Mouse (Mus musculus): ENCODE measurements around the gene Spag9.
A peak's percentile ranks its signal among the peaks of the same experiment; 100 is the strongest.

Spag9 gene

DNA sequence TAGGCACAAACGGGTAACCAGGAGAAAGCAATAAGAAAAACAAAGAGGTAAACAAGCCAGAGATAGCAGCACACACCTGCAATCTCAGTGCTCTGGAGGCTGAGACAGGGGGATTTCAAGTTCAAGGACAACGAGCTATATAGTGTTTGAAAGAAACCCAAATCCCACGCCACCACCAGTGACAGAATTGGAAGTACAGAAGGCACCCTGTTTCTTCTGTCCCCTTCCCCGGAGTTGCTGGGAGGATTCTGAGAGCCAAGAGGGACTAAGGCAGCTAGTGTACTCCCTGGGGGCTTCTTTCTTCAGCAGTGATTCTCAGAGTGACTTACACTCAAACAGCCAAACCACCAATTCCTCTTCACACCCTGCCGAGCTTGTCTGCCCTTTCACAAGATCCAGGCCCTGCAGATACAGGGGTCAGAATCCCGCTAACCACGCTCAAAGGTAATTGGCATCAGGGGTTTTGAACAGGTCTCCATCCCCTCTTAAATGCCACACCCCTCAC lies 164.1 kb downstream of the Spag9 start:
- no peak for DNase-seq

DNA sequence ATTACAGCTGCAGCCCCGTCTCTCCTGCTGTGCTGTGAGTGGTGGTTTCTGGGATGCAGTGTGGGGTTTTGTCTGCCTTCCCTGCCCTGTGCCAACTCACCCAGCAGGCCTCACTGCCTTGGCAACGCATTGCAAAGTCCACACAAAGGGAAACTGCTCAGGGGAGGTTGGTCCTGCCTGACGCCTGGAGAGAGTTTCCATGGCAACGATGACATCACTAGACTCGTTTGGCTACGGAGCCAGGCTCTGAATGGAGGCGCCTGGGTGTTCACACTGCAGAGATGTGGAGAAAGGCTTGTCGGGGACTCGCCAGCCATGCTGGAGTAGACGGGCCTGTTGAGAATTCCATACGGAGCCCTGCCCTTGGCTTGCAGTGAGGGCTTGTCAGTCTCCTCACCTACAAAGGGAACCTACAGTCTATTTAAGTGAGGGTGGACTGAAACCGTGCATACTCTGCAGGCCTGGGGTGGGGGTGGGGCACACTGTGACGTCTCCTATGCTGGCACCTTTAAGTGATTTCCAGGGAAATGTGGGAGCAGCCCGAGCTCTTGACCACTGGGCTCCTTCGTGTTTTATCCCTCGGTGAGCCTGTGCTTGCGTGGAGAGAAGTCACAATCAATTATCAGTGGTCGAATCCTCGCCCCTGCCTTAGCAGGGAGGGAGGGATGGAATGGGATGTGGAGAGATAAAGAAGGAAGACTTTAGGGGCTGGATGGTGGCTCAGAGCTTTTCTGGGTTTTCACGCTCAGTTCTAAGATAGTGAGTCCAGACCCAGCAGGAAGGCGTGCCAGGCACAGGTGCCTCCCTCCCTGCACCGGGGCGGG lies 164.8 kb downstream of the Spag9 start:
- DNase-seq, result peak; percentile 95

DNA sequence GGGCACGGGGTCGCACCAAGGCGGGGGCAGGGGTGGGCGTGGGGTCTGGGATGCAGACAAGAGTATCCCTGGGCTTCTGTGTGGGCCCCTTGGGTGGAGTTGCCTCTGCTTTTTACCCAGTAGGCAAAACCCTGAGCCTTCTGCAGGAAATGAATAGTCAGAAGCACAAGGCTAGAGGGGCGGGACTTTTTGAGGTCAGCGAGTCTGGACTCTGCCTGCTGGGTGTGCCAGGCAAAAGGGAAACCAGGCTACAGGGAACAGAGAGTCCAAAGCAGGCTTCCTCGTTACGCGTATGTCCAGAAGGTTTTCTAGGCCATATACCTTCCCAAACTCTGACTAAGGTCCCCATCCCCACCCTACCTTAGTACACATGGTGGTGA lies 165.4 kb downstream of the Spag9 start:
- peak; percentile 91 for DNase-seq

DNA sequence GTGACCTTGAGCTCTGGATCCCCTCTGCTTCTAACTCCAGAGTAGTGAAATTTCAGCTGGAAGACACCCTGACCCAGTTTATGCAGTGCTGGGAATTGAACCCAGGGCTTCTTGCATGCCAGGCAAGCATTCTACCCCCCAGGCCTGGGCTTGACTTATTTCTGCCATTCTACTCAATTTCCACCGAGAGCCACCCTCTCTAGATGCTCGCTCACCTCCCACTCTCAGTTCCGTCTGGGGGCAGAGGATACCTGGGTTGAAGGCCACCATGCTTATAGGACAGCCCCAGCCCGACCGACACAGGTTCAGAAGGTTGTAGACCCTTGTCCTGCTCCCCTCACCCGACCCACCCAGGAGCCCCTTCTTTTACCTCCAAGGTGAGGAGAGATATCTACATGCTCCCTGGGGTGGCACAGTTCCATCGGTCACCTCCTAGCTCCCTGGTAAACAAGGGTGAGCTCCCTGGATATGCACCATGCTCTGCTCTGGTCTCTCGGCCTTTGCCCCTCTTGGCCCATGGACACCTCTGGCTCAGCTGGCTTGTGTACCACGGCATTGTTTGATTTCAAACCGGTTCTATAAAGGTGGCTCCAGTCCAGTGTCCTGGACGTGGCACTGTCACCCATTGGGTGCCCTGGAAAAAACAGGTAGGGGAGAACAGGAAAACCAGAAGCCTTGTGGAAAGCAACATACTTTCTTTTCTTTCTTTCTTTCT lies 166.1 kb downstream of the Spag9 start:
- peak; percentile 81 for DNase-seq

DNA sequence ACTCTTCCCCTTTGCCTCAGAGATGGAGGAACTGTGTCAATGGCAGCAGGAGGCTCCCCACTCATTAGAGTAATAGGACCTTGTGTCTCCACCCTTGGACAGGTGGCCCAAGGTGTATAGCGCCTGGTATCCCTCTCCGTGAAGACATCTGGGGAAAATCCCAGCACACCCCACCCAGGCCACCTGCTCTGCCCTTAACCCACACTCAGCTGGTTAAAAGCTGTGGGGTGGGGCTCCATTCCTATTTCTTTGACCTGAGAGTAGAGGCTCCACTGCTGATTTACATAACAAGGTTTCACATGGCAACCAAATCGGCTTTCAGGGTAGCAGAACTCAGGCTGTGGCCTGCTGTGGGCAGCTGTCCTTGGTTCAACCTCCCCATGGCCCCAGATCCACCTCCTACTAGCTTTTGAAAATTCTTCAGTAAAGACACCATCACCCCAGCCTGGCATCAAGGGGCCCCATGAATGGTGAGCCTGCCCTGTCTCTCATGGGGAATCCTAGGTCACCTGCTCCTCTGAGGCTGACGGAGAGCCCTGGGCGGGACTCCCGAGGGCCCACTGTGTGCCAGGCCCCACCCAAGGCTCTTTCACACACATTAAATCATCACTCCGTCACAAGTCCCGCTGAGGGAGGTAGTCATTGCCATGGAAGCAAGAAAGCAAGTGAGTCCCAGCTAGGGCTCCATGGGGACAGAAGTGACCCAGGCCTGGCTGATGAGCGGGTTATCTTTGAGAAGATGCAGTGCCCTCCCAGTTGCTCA lies 167.3 kb downstream of the Spag9 start:
- peak; percentile 36 for DNase-seq

DNA sequence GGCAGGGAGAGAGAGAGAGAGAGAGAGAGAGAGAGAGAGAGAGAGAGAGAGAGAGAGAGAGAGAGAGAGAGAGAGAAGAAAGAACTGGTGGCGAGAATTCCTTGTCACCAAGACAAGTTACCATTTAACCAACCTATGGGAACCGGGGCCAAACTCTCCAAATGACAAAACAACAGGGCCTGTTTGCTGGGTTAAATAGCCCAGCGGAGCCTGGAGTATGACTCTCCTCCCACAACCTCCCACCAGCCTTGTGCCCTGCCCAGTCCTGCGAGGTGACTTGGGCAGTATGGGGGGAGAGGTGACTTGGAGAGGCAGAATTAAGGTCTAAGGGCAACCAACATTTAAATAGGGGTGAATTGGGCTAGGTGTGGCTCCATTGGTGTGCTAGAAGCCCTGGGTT lies 169.9 kb downstream of the Spag9 start:
- peak; percentile 81 for DNase-seq

DNA sequence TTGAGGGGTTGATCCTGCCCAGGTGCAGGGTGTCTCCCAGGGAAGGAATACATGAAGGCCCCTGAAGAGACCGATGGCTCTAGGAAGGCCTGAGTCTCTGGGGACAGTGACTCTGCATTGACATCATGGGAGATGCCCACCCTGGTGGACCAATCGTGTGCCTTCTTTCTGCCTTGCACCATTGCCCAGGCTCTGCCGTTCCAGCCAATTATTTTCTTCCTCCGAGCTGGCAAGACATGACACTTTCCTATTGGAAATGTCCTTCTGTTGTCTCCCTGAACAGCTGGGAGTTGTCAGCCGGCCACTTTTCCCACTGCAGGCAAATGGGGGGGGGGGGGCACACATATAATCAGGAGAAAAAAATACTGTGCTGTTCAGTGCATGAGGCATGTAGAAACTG lies 172.3 kb downstream of the Spag9 start:
- no peak for DNase-seq

DNA sequence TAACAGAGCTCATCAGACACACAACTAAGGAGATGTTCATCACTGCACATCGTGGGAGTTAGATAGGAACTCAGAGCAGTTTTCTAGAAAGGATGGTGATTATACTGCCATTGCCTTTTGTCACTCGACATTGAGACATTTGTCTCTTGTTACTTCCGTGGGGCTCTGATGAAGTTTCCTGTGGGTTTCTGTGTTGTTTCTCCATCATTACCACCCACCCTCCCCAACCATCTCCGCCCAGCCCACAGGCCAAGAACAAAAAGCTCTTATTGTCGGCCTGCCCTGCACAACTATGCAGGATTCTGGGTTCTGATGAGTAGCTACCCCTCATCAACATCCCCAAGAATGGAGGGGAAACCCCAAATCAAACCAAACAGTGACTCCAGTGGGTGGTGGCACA lies 173.7 kb downstream of the Spag9 start:
- no peak for DNase-seq

DNA sequence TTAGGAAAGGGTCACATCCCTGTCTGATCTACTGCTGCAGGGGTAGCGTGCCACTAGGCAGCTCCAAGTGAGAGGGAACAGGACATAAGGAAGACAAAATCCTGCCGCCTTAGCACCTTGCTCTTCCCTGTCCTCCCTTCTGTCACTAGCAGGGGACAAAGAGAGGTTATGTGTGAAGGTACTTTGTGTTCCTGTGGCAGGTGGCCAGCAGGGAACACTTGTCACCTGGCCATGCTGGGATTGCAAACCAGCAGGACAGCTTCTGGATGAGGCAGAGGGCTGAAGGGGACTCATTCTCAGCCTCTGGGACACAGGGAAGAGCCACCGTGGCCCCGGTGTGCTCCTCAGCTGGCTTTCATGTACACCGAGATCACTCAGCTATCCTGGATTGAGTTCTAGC lies 175.8 kb downstream of the Spag9 start:
- no peak for DNase-seq

DNA sequence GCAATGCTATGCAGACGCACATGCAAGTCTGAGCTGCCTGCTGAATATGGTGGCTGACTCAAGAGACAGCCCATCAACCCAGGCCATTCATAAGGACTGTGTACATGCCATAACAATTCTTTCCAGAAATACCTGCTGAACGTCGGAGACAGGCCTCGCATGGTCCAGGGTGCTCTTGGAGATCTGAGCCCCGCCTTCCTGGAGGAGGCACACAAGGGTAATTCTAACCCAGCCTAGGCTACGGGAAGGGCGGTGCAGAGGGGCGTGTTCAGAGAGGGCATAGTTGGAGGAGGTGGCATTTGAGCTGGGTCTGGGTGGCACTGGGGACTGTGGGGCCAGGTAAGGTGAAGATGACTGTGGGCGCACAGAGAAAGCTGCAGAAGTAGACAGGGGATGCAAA lies 176.3 kb downstream of the Spag9 start:
- DNase-seq, result peak; percentile 78

DNA sequence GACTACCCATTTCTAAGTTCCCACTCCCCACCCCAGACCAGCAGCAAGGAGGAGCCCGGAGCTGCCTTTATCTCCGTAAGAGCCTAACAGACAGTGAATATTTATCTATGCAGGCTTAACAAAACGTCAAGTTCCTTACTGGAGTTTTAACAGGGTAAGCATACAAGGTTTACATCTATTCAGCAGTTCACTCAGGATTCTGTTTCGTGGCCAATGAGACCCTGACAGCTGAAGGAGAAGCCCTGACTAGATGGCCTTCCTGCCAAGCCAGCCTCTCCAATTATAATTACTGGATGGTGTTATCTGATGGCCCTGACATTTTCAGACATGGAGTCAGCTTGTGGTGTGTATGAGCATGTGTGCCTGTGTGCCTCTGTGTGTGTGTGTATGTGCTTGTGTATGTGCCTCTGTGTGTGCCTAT lies 177.8 kb downstream of the Spag9 start:
- no peak for DNase-seq

DNA sequence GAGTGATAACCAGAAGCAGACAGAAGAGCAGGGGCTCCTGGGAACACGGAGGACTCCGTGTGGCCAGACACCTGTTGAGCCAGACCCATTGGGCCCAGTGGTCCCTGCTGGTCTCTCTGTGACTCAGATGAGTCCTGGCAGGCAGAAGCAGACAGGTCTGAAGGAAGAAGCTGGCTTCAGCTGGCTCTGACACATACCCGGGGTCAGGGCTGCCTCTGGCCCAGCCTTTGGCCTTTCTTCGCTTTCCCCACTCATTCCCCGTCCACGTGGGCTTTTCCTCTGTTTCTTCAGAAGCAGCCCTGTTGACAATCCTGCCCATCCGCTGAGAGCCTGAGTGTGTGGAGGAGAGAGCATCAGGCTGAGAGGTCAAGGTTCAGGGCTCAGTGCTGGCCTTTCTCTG lies 179.4 kb downstream of the Spag9 start:
- no peak for DNase-seq
